Mouse (Mus musculus) c-Kit-positive CD71-positive TER-119-negative erythroid progenitor cells, embryonic 14.5 days (primary cell): ENCODE data around the gene Gm10220.
"Not testable (repeated sequence)": the region's sequence is repeated elsewhere in the genome, so short reads cannot be mapped to it uniquely, and the experiment has no call there.

Experiments used
- DNase-seq: peaks from one replicate; pipeline ENCODE4 v3.0.0-alpha.2; 2013; ENCODE audit warnings: low read depth

Gene Gm10220

DNA sequence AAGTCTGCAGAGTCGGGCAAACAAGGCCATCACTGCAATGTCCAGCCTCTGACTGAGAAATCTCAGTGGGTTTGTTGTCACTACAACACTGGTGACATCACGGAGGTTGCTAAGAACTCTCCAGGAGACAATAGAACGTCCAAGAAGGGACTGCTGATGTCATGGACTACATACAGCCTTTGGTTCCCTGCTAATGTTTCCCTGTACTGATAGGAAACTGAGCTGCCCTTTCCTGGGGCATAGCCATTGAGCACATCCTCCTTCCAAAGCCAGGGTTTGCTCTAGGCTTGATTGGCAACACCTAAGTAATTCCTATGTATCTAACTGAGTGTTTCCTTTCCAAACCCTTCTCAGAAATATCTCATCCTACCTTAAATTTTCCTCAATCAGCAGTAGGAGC lies at the start of gene Gm10220:
TSS of gene Gm10220 (minus strand) at position 101 of the 400 bp plus-strand sequence.
- DNase-seq, result not testable (repeated sequence)

DNA sequence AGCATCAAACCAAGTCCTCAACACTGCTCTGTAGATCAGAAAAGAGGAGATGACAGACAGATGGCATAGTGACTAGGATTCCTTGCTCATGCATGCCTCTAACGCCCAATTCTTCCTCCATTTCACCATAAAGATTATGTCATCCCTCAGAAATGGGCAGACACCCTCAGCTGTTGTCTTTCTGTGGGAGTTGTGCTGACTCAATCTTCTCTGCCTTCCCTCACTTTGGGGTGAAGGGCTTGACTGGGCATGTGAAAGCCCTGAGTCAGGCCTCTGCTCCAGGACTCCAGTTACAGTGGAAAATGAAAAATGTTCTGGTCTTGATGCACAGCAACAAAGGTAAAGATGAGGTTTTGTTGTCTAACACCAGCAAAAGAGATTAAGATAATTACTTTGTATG lies 48.6 kb upstream of the Gm10220 start:
- no peak for DNase-seq

DNA sequence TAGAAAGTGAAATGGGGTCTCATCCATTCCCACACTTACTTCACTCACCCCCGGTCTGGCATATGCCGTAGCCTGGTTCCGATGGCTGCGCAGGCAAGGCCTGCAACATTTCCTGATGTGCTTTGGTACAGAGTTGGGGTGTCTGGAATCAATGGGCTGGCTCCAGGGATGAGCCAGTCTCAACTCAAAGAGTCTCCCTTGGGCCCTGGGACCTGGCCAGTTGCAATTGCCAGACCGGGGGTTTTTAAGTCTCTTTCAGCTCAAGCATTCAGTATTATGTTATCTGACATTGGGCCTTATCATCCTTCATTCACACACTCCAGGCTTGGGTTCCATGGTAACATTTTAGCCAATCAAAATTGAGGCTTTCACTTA lies 44.6 kb upstream of the Gm10220 start:
- no peak for DNase-seq

DNA sequence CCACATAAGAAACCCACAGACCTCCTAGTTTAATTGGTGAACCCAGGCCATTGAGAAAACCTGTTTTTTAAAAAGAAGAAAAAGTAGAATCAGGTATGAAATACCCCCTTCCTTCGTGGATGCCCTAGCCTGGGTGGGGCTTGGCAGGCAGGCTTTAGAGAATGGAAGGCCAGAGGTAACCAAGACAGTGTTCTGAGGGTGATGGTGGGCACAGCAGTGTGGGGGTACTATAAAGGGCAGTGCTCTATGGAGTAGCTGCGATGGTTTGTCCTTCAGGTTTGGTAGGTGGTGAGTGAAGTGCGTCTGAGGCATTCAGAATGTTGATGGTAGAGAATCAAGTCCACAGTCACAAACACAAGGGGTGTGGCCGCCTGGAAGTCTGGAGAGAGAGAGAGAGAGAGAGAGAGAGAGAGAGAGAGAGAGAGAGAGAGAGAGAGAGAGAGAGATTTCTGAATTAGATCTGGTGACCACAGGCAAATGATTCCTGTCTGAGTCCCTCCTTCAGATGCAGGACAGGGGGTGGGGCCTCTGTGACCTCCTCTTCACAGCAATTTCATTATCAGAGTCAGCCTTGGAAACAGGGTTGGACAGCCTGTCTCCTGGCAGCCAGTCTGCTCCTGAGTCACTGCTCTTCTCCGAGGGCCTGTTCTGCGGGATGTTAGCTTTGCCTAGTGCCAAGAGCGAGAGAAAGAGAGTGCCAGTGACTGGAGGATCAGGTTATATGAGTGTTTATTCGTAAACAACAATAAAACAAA lies 44.0 kb upstream of the Gm10220 start:
- no peak for DNase-seq

DNA sequence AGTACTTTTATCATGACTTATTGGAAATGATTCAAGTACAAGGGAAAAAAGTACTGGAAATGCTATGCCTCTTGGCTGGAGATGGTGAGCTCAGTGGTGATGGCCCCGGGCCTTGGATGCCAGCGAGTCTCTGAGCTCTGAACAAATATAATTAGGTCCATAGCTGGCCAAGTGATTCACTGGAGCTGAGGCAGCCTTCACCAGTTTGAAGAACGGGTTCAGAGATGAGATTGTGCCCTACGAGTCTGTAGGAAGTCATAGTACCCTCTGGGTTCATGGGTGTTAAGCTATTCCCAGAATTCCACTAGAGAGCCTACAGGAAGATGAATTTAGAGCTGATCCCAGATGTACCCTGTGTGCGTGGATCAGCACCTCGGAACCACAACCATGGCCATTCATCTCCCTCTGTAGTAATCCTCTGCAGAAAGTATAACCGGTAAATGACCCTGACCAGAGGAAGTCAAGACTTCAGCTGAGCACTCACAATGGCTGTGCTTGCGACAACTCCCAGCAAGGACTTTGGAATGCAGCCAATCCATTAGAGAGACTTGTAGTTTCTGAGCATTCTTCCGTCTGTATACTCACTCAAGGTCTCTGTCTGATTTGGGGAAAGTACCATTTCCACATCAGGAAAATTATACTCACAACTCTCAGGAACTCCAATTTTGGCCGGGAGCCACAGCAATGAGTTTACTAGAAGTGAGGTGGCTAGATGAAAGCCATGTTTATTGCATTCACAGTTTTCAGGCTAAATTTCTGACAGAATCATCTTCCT lies 36.4 kb upstream of the Gm10220 start:
- DNase-seq, result no peak

DNA sequence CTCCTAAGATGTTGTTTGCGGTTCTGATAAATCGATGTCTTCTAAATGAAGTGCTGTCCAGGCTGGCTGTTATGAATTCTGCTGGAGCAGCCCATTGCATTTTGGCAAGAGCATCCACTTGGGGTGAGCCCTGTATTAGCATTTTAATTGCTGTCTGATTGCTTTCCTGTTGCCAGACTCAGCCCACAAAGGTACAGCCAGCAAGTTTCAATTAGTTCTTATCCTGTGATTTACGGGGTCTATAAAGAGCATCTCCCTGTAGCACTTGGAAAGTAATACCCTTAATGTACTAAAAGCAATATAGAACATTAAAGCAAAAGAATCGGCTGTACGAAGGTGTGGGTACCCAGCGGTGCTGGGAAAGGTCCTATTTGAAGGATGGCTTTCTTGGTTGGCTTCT lies 21.7 kb upstream of the Gm10220 start:
- DNase-seq, result no peak

DNA sequence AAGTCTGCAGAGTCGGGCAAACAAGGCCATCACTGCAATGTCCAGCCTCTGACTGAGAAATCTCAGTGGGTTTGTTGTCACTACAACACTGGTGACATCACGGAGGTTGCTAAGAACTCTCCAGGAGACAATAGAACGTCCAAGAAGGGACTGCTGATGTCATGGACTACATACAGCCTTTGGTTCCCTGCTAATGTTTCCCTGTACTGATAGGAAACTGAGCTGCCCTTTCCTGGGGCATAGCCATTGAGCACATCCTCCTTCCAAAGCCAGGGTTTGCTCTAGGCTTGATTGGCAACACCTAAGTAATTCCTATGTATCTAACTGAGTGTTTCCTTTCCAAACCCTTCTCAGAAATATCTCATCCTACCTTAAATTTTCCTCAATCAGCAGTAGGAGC lies 16.0 kb downstream of the Gm10220 start, which contains the start of gene 5031410I06Rik:
TSS of gene 5031410I06Rik (minus strand) at position 101 of the 400 bp plus-strand sequence.
- not testable (repeated sequence) for DNase-seq

DNA sequence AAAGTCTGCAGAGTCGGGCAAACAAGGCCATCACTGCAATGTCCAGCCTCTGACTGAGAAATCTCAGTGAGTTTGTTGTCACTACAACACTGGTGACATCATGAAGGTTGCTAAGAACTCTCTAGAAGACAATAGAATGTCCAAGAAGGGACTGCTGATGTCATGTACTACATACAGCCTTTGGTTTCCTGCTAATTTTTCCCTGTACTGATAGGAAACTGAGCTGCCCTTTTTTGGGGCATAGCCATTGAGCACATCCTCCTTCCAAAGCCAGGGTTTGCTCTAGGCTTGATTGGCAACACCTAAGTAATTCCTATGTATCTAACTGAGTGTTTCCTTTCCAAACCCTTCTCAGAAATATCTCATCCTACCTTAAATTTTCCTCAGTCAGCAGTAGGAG lies 32.0 kb downstream of the Gm10220 start, which contains the start of gene Gm10471:
TSS of gene Gm10471 (minus strand) at position 101 of the 400 bp plus-strand sequence.
- DNase-seq, result not testable (repeated sequence)

DNA sequence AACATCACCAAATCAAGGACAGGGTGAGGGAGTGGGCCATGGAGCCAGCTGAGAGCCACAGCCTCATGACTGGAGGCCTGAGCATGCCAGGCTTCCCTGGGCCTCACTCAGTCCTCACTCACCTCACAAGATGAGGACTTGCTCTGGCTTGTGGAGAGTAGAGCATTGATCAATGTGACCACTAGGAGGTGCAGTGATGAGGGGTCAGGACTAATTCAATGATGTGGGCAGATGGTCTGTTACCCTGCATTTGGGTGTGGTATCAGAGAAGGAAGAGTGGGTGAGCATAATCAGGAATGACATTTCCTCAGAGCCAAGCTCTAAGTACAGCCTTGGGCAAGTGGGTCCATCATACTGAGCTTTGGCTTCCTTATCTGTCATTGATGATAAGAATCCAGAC lies 42.2 kb downstream of the Gm10220 start:
- not testable (repeated sequence) for DNase-seq

DNA sequence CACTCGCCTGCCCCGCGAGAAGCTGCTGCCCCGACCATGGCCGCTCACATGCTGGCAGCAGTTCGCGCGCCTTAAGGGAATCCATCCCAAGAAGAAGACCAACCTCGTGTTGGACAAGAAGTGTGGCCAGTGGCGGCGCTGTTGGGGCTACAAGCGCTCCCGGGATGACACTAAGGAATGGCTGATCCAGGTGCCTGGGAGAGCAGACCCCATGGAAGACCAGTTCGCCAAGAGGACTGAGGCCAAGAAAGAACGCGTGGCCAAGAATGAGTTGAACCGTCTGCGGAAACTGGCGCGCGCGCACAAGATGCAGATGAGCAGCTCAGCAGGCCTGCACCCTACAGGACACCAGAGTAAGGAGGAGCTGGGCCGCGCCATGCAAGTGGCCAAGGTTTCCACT lies 50.5 kb downstream of the Gm10220 start:
- DNase-seq, result no peak
